Mouse (Mus musculus): Measurements from ENCODE around the gene Ldb1. TPM values are rescaled to one million over a fixed set of nuclear protein-coding genes. Genes with fewer than 3 reads are reported as not detected.

Ldb1 gene
- polyA plus RNA-seq, 1 experiment, result 217 TPM

DNA sequence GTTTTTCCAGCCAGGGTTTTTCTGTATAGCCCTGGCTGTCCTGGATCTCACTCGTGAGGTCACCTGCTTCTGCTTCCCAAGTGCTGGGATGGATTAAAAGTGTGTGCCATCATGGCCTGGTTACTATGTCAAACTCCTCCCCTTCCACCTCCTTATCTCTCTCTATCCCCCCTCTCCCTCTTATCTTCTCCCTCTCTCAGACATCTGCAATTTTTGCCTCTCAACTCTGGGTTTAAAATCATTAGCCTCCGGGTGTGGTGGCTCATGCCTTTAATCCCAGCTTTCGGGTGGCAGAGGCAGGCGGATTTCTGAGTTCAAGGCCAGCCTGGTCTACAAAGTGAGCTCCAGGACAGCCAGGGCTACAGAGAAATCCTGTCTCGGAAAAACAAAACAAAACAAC lies 29.3 kb upstream of the Ldb1 start:
- no peak for TF ChIP-seq CTCF (IDR thresholded peaks at IDR 0.05; ENCODE audit: control insufficient read depth, insufficient read depth, low read length)
- WGBS, result 68% methylated on average over 5 of the region's 5 CpGs
- H3K4me1 ChIP-seq (ENCODE audit: control insufficient read depth, insufficient read depth, low read length), result no peaks in the 10 kb centered on the region; the same call in 1 of the 2 replicates
- H3K4me3 ChIP-seq (replicated peaks; ENCODE audit: control insufficient read depth, low read depth, low read length), result no peak overlapping the region
- no peak overlapping the region for H3K27ac ChIP-seq (ENCODE audit: control insufficient read depth, insufficient read depth, low read depth, low read length, poor library complexity)

DNA sequence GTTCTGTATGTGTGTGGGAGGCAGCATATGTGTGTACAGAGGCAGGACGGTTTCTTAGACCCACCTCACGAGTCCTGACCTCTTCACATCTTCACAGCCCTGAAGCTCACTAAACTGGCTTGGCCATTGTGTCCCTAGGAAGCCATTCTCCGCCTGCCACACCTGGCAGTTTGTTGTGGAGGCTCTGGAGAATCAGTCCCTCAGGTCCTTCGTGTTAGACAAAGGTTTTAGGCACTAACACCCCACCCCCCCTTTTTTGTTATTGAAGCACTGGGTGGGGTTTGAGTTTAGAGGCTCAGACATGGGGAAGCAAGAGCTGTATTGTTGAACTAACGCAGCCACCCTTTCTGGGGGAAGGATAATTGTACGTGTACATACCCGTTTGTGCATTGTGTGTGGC lies 28.3 kb upstream of the Ldb1 start:
- Histone ChIP-seq H3K27ac (ENCODE audit: control insufficient read depth, insufficient read depth, low read depth, low read length, poor library complexity) (no peak overlapping the region), H3K4me1 (ENCODE audit: control insufficient read depth, insufficient read depth, low read length) (no peaks in the 10 kb centered on the region; the same call in 1 of the 2 replicates), H3K4me3 (replicated peaks; ENCODE audit: control insufficient read depth, low read depth, low read length) (no peak overlapping the region)
- TF ChIP-seq CTCF (IDR thresholded peaks at IDR 0.05; ENCODE audit: control insufficient read depth, insufficient read depth, low read length) (no peak), POLR2A (IDR thresholded peaks at IDR 0.05; ENCODE audit: borderline replicate concordance, control insufficient read depth, low read depth, low read length) (no peak)
- WGBS, result 84% methylated on average over 7 of the region's 7 CpGs

DNA sequence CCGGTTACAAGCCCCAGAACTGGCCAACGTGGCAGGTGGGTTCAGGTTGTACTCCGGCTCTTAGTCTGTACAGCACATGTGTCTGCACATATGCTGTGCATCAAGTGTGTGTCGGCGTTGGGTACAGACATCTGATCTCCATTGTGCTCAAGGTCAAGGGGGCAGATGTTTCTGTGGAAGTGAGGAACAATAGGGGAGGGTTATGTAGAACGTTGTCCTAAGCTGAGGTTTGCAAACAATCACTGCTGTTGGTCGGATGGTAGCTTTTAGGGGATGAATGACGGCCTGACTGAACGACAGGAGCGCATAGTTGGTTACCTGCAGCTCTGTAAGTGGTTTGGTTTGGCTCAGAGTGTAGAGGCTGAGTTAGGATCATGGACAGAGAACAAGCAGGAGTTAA lies 23.0 kb upstream of the Ldb1 start:
- TF ChIP-seq CTCF (IDR thresholded peaks at IDR 0.05; ENCODE audit: control insufficient read depth, insufficient read depth, low read length) (no peak), POLR2A (IDR thresholded peaks at IDR 0.05; ENCODE audit: borderline replicate concordance, control insufficient read depth, low read depth, low read length) (no peak)
- H3K27ac ChIP-seq (ENCODE audit: control insufficient read depth, insufficient read depth, low read depth, low read length, poor library complexity), result no peak overlapping the region
- no peak overlapping the region for H3K4me3 ChIP-seq (replicated peaks; ENCODE audit: control insufficient read depth, low read depth, low read length)
- no peaks in the 10 kb centered on the region for H3K4me1 ChIP-seq (ENCODE audit: control insufficient read depth, insufficient read depth, low read length)
- 89% methylated on average over 10 of the region's 10 CpGs for WGBS

DNA sequence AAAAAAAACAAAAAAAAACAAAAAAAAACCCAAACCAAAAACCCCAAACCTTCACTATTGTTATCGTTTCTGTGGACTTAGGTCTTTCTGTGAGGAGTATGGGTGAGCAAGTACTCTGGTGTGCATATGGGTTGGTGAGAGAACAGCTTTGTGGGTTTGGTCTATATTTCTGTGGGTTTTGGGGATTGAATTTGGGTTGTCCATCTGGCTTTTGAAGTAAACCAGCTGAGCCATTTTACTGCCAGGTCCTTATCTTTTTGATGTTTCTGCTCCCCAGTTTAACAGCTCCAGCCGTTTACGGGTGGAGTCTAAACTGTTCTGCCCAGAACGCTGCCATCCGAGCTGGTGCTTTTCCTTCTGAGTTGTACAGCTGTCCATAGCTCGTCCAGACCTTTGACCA lies 15.8 kb upstream of the Ldb1 start:
- Histone ChIP-seq H3K4me1 (ENCODE audit: control insufficient read depth, insufficient read depth, low read length) (no peaks in the 10 kb centered on the region), H3K4me3 (replicated peaks; ENCODE audit: control insufficient read depth, low read depth, low read length) (peak overlapping the region; percentile 54), H3K27ac (ENCODE audit: control insufficient read depth, insufficient read depth, low read depth, low read length, poor library complexity) (no peak overlapping the region)
- TF ChIP-seq POLR2A (IDR thresholded peaks at IDR 0.05; ENCODE audit: borderline replicate concordance, control insufficient read depth, low read depth, low read length) (no peak), CTCF (IDR thresholded peaks at IDR 0.05; ENCODE audit: control insufficient read depth, insufficient read depth, low read length) (no peak)
- 64% methylated on average over 6 of the region's 6 CpGs for WGBS

DNA sequence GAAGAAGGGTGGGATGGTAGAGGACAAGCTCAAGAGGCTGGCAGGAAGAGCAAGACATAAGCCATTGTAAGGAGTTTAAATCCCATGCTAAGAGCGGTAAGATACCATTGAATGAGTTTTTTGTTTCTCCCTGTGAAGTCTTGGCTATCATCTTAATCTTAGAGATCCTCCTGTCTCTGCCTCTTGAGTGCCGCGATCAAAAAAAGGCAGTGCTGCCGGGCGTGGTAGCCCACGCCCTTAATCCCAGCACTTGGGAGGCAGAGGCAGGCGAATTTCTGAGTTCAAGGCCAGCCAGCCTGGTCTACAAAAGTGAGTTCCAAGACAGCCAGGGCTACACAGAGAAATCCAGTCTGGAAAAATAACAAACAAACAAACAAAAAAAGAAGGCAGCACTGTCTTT lies 13.5 kb upstream of the Ldb1 start:
- TF ChIP-seq POLR2A (IDR thresholded peaks at IDR 0.05; ENCODE audit: borderline replicate concordance, control insufficient read depth, low read depth, low read length), result no peak
- no peak for TF ChIP-seq CTCF (IDR thresholded peaks at IDR 0.05; ENCODE audit: control insufficient read depth, insufficient read depth, low read length)
- H3K4me3 ChIP-seq (replicated peaks; ENCODE audit: control insufficient read depth, low read depth, low read length), result no peak overlapping the region
- 84% methylated on average over 7 of the region's 7 CpGs for WGBS
- no peaks in the 10 kb centered on the region for H3K4me1 ChIP-seq (ENCODE audit: control insufficient read depth, insufficient read depth, low read length)
- no peak overlapping the region for H3K27ac ChIP-seq (ENCODE audit: control insufficient read depth, insufficient read depth, low read depth, low read length, poor library complexity)

DNA sequence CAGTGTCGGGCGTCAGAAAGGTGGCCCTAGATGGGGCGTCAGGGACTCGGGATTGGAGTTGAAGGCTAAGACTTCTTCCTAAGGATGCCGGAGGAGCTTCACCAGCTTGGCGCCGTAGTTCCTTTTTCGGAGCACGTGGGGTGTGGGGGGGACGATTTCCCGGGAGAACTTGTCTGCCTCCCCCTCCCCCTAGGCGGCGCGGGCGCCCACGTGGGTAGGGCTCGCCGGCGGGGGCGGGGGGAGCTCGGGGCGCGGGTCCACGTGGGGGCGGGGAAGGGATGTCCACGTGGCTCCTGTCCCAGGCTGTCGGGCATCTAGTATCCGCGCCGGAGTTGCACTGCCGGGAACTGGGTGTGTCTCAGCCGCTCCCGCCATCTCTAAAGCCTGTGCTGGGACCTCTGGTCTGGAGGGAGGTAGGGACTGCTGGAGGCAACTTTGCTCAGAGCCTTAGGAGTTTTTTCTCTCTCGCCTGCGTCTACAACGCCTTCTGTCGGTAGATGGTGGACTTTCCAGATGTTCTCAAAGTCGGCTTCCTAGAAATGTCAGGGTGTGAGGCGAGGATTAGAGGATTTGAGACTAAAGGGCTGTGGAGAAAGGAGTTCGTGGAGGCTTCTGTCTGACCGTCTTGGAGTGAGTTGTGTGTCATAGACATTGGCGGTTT lies 12.1 kb upstream of the Ldb1 start:
- no peaks in the 10 kb centered on the region for H3K4me1 ChIP-seq (ENCODE audit: control insufficient read depth, insufficient read depth, low read length)

DNA sequence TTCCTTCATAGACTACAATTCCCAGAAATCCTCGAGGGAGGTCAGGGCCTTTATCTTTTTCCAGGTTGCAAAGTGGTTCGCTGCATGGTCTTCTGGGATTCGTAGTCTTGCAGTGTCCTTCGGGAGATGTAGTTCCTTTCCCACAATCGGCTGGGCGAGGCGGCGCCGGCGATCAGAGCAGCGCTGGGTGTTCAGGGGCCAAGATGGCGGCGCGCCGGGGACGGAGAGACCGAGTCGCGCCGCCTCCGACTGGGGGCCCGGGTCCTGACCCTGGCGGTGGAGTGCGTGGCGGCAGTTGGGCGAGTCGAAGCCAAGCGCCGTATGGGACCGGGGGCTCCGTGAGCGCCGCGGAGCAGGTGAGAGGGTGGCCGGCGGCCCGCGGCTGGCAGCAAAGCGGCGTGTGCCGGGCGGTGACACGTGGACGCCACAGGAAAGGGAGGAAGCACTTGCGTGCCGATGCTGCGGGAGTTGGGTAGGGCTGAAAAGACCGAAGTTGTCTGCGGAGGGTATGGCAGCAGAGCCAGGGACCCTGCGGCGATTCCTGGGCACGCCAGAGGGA lies 11.5 kb upstream of the Ldb1 start:
- TF ChIP-seq CTCF (IDR thresholded peaks at IDR 0.05; ENCODE audit: control insufficient read depth, insufficient read depth, low read length) (peak; percentile 6; the same call in 1 of the 2 replicates), POLR2A (IDR thresholded peaks at IDR 0.05; ENCODE audit: borderline replicate concordance, control insufficient read depth, low read depth, low read length) (peak; percentile 33; the same call in 1 of the 2 replicates)
- no peaks in the 10 kb centered on the region; the same call in 1 of the 2 replicates for H3K4me1 ChIP-seq (ENCODE audit: control insufficient read depth, insufficient read depth, low read length)
- WGBS, result under 1% methylated on average over 52 of the region's 52 CpGs
- H3K4me3 ChIP-seq (replicated peaks; ENCODE audit: control insufficient read depth, low read depth, low read length), result peak overlapping the region; percentile 85
- H3K27ac ChIP-seq (ENCODE audit: control insufficient read depth, insufficient read depth, low read depth, low read length, poor library complexity), result peak overlapping the region; percentile 77

More for the DNA sequence above, 12.1 kb upstream of the Ldb1 start:
- Histone ChIP-seq H3K27ac (ENCODE audit: control insufficient read depth, insufficient read depth, low read depth, low read length, poor library complexity) (peak overlapping the region; percentile 77), H3K4me3 (replicated peaks; ENCODE audit: control insufficient read depth, low read depth, low read length) (peak overlapping the region; percentile 85)
- TF ChIP-seq CTCF (IDR thresholded peaks at IDR 0.05; ENCODE audit: control insufficient read depth, insufficient read depth, low read length) (no peak), POLR2A (IDR thresholded peaks at IDR 0.05; ENCODE audit: borderline replicate concordance, control insufficient read depth, low read depth, low read length) (no peak)
- WGBS, result 2% methylated on average over 41 of the region's 42 CpGs

DNA sequence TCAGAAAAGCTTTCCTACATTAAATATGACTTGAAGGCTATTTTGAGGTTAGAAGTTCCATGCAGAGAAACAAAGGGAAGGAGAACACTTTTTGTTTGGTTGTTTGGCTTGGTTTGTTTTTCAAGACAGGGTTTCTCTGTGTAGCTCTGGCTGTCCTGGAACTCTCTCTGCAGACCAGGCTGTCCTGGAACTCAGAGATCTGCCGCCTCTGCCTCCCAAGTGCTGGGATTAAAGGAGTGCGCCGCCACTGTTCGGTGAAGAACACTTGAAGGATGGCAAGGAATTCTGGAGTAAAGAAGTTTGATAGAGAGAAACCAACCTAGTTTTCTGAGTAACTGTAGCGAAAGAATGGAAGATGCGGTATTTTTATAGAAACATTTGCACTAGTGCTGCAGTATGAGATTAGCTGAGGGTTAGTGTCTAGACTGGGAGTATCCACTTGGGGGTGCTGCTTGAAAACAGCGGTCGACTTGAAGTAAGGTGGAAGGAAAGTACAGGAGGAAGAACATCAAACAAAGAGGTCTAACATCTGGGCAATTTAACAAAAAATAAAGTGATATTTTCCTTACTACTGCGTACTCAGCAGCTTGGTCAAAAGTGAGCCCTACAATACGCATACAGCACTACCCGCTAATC lies 10.9 kb upstream of the Ldb1 start:
- no peak for TF ChIP-seq POLR2A (IDR thresholded peaks at IDR 0.05; ENCODE audit: borderline replicate concordance, control insufficient read depth, low read depth, low read length)
- TF ChIP-seq CTCF (IDR thresholded peaks at IDR 0.05; ENCODE audit: control insufficient read depth, insufficient read depth, low read length), result no peak
- 4% methylated on average over 11 of the region's 11 CpGs for WGBS
- Histone ChIP-seq H3K4me1 (ENCODE audit: control insufficient read depth, insufficient read depth, low read length) (no peaks in the 10 kb centered on the region; the same call in 1 of the 2 replicates), H3K27ac (ENCODE audit: control insufficient read depth, insufficient read depth, low read depth, low read length, poor library complexity) (no peak overlapping the region), H3K4me3 (replicated peaks; ENCODE audit: control insufficient read depth, low read depth, low read length) (peak overlapping the region; percentile 85)
